Mouse (Mus musculus) monocyte, adult 5-6 weeks (primary cell): ENCODE data around the gene Emp1. TPM values are rescaled to one million over a fixed set of nuclear protein-coding genes. Genes with fewer than 3 reads are reported as not detected.

ENCODE experiments used
- ATAC-seq: fragments of 153-309, 156-312 bp; replicated peaks from 2 replicates; pipeline ENCODE4 v1.8.0; 2017; ENCODE audit warnings: mild to moderate bottlenecking; ENCODE audit not compliant: low TSS enrichment, insufficient number of reproducible peaks, severe bottlenecking, poor library complexity, low FRiP score
- total RNA-seq: library from RNA; stranded (forward); fragments of 200-1000, 200-491, 200-594 nt; gene quantifications from 3 replicates; pipeline ENCODE4 v1.2.3, GENCODE M21; 2017

Gene Emp1
- total RNA-seq, 1 experiment from 2014 or later = 6.1 TPM

DNA sequence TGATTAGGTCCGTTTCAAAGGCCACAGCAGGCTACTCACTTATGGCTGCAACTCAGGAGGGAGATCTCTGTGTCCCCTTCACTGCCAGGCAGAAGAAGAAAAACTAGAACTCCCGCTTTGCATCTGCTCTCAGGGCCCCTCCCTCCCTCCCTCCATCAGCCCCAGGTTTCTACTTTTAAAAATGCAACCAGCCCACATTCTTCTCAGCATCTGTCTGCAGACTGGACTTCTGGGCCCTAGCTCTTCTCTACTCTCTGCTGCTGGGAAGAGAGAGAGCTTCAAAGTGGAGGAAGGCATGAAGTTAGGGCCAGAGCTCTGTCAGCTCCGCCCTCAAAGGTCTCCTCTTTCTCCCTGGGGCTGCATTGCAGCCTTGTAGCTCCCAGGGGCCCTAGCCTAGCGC, 2.0 kb upstream of the Emp1 start:
- ATAC-seq = no peak

DNA sequence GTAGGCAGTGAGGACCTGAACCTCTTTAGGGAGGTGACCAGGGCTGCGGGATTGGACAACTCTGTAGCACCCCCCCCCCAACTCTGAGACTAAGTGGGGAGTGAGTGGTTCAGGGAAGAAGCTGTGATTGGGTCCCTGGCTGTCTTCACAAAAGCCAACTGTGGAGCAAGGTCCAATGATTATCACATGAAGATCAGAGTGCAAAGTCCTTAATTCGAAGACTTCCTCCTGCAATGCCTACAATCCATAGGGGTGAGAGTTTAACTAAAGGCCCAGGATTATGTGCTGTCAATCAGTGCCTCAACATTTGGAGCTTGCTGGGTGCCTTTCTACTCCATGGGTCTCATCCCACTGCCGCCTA, 267 bp upstream of the Emp1 start:
- no peak for ATAC-seq

DNA sequence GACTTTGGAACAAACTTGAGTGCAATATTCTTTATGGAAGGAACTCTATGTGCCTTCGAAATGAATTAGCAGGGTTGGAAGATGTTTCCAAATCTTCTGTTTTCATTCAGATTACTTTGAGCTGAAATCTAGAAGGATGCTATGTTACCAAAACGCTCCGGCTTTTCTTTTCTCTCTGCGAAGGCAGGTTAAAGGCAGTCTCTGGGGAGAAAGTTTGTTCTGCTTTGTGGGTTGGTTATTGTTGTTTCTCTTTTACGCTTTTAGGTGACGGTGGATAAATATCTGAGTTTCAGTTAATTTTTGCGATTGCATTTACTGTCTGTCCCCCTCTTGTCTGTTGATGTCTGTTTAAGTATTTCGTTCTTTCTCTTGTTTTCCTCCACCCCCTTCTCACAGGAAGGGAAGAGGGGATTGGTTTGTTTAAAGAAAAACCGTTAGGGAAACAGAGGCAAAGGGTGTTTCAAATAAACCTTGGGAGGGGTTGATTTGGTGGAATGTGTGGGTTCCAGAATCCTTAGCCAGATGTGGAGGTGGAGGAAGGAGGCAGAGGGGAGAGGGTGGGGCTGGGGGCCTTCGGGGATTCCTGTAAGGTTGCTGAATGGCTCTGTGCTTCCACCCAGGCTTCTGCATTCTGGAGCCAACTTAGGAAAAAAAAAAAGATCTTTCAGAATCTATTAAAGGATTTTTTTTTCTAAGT, 1.1 kb downstream of the Emp1 start:
- ATAC-seq = no peak

DNA sequence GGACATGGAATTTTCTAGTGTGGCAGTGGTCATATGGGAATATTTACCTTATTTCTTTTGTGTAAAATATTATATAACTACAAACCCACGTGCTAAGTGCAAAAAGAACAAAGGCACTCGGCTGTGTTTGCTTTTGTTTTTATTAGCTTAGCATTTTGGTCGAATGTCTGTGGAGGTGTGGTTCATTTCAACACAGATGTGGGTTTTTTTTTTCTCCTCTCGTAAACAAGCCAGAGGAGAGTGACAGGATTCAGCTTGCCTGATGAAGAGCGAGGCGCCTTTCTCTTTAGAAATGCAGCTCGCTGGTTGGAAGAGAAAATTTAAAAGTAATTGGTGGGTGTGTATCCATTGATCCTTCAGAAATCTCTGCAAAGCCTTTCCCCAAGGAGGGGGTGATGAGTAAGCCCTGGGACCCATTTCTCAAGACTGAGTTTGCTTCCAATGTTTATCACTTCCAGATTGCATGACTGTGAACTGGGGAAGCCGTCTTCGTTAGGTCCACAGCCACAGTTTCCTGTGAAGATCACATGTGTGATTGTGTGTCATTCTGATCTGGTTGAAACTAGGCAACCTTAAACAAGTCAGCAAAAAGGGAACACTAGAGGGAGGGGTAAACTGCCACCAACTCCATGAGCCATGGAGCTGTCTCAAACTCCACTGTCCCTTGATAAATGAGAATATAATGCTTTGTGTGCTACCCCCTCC, 1.8 kb downstream of the Emp1 start:
- peak; percentile 67 for ATAC-seq

DNA sequence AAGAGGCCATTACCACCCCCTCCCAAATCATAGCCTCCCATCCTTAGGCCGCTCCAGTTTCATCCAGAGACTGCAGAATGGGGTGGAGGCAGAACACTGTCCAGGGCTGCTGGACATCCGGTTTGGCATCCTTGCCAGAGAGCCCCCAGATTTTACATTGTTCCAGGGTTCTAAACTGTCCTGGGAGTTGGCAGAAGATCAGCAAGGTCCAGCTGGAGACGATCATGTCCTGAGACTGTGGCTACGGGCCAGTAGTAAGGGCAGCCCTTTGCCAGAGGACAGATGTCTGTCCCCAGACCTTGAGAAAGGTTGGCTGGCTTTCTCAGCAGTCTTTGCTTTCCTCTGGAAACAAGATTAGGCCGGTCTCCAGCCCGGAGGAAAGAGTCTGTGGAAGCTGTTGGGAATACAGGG, 2.6 kb downstream of the Emp1 start:
- ATAC-seq = no peak

DNA sequence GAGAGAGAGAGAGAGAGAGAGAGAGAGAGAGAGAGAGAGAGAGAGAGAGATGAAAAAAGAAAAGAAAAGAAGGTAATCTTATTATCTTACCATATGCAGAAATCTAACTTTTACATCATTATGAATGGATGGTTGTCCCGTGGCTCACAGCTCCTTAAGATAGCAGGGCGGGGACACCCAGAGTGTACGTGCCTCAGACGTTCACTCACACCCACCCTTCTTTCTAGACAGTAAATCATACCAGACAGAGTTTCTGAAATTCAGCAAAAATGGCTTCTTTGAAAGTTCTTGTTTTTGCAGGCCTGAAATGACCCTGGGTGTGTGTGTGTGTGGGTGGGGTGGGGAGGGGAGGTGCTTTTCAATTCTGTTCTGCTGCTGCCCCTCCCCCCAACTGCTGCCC, 3.3 kb downstream of the Emp1 start:
- ATAC-seq = no peak

DNA sequence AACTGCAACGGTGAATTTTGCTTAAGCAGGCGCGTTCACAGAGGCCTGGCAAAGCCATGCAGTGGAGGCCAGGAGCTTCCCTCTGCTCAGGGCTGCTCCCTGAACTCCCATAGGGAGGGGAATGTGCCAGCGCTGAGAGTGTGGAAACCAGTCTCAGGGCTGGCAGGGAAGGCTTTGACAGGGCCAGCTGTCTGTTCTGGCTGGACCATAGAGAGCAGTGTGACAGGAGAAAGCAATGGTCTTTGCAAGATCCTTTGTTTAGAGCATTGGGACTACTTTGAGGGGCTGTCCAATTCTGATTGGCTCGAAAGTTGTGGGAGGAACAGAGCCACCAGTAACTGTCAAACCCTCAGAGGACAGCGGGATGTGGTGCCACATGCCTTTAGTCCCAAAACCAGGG, 5.9 kb downstream of the Emp1 start:
- no peak for ATAC-seq

DNA sequence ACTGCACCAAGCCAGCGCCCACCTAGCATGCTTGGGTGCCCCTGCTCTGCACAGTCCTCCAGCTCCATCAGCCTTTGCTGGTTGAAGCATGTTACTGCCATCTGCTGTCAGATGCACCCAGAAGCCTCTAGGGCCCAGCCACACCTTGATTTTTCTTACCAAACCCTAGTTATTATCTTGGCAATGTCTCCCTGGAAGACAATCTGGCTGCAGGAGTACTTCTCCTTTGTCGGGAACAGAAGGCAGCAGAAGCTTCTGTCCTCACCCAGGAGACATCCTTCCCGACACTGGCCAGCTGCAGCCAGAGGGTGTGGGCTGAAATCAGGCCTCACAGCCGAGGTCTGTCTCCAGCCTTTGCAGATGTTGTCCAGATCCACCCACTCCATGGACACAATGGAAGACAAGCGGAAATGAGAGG, 7.2 kb downstream of the Emp1 start:
- ATAC-seq = no peak

DNA sequence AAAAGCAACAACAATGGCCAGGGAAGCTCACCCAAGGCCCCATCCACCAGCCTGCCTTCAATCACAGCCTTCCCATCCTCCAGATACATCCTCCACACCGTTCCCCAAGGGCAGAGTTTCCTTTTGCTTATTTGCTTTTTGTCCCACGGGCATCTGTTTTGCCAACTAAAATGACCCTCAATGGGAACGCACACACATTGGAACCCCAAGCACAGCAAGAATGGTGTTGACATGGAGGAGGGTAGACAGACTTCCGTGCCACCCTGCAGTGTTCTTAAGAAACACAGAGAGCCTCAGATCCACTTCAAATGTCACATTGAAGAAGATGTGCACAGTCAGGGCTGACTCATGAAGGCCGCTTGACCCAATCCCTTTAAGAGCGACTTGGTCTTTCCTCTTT, 8.6 kb downstream of the Emp1 start:
- ATAC-seq = no peak

DNA sequence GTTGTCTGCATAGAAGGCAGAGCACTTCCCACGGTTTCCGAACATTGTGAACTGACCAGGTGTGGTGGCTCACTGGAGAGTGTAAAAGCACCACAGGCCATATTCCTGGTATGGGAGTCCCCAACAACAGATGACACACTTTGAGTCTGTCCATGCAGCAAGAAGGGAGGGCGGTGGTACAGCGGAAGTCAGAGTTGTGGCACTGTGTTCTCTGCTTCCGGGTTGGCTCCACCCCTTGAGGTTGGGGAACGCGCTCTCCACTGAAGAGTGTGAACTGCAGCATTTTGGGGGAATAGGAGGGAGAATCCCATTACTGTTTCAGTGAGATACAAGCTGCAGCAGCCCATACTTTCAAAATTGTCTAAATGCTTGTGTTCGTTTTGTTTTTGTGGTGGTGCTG, 11.0 kb downstream of the Emp1 start:
- no peak for ATAC-seq

DNA sequence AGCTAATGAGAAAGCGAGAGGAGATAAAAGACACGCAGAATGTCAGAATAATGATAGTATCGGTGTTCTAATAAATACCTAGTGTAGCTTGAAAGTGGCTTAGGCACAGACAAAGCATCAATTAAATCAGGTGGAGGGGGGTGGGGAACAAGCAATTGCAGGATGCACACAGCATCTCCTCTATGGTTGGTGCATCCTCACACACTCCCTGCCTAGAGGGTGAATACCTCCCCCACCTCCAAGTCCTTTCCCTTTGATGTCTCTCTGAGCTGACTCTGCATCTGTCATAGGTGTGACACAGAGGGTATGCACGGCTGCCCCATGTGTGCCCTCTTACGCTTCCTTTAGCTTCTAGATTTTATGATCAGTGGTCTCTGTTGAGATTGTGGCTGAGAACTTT, 13.5 kb downstream of the Emp1 start:
- no peak for ATAC-seq

DNA sequence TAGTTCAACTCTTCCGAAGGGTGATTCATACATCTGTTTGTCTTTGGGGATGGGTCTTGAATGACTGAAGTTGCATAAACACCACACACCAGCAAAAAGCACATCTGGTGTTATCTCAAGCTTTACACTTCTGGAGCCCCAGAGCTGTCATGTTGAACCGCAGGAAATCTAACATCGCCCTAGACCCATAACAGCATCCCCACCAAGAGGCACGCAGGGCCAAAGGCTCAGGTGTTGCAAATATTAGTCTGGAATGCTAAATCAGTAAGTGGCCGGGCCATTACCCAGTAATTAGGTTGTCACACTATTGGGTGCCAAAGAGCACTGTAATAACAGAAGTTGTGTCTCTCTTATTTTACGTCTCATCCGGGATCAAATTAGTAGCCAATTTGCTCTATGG, 13.9 kb downstream of the Emp1 start:
- no peak for ATAC-seq

DNA sequence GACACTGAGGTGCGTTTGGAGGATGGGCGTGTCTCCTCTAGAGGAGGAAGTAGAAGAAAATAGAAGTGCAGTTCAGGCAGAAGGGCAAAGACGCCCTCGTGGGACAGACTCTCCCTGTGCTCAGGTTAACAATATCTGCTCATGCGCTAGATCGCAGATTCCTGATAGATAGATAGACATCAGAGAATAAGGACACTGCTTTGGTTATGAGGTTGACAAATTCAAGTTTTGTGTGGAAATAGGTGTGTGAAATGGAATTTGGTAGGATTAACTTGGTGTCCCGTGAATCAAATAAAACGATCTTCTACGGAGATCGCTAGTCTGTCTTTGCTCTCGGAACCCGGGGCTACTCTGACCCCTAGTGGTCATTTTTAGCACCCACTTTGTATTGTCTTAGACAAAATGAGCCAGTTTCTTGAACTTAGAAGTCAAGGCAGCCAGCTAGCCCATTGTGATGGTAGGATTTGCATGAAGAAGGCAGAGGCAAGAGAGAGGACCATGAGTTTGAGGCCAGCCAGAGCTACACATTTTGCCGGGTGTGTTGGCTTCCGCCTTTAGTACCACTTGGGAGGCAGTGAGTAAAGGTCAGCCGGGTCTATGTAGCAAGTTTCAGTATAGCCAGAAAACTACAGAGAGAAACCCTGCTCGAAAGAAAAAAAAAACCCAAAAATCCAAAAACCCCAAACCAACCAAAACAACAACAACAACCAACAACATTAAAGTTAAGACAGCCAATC, 15.4 kb downstream of the Emp1 start:
- peak; percentile 47; the same call in 1 of the 2 replicates for ATAC-seq

DNA sequence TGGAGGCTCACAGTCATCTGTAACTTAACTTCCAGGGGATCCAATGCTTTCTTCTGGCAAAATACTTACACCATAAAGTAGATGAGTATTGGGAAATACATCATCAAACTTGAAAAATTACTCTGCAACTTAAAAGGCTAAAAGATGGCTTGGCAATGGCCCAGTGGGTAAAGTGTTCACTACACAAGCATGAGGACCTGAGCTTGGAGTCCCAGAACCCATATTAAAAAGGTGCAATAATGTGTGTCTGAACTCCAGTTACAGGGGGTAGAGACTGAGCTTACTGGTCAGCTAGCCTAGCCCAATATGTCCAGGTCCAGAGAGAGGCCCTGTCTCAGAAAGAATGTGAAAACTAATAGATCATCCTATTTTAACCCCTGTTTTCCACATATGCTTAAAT, 21.6 kb downstream of the Emp1 start:
- ATAC-seq = no peak

DNA sequence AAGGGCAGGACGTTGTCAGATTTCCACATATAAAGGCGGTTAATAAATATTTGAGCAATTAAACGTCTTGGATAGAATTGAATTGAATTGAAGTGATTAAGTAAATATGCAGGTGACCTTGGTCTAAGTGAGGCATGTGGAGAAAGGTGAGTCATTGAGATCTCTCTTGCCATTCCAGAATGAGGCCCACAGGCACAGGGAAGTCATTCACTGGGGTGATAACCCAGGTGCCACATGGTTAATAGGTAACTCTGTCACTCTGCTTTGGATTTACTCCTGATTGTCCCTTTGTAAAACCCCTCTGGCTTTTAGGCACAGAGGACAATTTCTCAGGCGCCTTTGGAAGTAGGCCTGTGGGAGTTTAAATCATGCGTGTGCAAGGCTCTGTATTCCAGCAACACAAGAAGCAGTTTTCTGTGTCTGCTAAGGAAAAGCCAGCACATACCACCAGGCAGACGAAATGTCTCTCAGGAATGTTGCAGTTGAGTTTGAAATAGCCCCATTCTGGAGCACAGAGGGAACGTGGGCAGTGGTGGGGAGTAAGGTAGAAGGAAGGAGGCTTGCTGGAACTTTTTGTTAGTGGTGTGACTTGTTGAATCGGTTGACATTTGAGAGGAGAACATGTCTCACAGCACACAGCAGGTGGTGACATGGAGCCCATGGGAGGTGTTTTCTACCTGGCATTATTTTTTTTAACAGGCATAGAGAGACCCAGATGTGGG, 23.6 kb downstream of the Emp1 start:
- no peak for ATAC-seq

DNA sequence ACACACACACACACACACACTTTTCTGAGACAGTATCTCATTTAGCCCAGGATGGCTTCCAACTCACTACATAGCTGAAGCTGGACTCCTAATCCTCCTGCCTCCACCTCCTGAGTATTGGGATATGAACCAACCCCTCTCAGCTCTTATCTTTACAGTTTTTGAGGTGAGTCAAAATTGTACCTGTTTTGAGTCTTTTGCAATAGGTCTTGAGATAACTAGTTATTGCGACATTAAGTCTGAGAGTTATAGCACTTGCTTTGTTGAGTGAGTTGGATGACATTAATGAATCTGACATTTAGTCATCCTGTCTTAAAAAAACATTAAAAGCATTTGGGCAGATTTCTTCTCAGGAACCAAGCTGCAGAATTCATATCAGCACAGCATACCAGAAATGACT, 25.3 kb downstream of the Emp1 start:
- ATAC-seq = no peak

DNA sequence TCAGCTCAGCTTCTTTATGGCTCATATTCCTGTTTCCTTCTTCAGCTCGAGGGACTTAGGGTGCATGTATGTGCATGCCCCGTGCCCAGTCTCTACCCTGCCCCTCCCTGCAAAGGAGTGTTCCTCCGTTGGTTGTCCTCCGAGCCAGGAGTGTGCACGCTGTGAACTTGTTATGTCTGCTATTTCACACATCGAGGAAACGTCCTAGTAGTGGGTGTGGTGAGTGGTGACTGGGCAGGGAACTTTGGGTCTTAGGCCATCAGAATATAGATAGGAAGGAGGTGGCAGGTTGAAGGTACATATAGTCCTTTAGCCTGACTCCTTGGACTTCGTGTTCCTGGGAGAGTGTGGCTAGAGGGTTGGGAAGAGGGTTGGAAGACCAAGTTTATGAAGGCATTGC, 26.4 kb downstream of the Emp1 start:
- no peak for ATAC-seq

DNA sequence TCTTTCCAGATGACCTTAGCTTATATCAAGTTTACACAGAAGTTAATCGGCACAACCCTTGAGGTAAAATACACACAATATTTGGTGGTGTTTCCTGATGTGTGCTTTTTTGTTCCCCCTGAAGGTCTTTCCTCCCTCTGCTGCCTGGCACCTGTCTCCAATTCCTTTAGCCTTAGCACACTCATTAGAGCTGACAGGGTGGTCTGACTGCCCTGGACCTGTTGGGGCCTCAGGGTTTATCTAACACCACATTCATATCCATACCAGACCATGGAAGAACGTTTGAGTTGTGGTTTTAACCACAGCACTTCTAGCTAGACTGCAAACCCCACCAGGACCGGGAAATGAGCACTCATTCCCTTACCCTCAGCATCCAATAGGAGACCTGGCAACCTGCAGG, 28.1 kb downstream of the Emp1 start:
- ATAC-seq = no peak

DNA sequence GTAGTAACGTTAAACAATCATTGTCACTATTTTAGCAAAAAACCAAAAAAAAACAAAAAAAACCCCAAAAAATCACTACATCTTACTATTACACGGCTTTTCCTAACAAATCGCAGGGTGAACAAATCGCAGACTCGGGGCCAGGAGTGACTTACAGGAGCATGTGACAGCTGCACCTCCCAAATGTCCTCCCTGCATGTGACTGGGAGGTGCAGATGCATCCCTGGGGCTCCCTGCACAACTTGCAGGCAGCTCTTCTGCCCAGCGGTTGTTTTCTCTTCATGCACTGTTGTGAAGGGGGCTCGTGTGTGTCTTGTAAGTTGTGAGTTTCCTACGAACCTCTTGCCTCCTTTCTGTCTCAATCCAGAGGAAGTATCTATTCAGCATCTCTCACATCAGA, 33.0 kb downstream of the Emp1 start:
- ATAC-seq = no peak
